Mouse (Mus musculus): Measurements from ENCODE around the gene Lsm10.

The Lsm10 gene

DNA sequence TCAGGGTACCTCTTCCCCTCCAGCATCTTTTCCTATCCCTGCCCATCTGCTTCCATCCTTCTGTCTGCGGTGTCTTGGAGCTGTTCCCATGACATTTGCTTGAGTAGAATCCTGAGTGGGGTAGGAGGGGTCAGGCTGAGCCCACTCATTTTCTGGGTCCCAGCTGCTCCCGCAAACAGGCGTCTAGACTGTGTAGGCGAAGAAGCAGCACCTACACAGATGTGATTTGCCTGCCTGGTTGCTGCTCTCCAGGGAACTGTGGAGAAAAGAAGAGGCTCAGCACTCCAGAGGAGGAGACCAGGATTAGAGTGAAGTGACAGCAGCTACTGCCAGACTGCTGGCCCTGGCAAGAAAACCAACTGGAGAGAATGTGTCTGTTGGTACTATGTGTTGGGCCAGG, 22.2 kb downstream of the Lsm10 start:
- no peak for DNase-seq (ENCODE audit: low read depth)

DNA sequence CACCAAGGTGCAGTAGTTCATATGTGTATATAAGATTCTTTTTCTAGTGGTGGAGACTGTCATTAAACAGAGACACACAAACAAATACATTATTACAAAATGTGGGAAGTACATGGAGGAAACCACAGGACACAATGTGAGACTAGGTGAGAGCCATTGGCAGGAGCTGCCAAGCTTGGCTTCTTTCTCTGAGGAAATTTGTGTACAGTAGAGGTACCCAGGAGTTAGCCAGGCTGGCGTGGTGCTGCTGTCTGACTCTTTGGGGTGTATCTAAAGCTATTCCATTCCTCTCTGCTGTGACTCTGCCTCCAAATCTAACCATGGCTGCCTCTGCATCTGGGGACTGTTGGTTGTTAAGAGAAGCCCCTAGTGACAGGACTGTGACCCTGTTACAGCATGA, 22.6 kb downstream of the Lsm10 start:
- no peak for DNase-seq (ENCODE audit: low read depth)

- DNase-seq (ENCODE audit: low read depth) = no peak
Observed at GRCm38 (mm10) chr4:126120052-126120451, 23.6 kb downstream of the Lsm10 start.

GRCm38 (mm10) chr4:126120506-126120905, 24.1 kb downstream of the Lsm10 start:
- no peak for DNase-seq (ENCODE audit: low read depth)

- no peak for DNase-seq (ENCODE audit: low read depth)
Observed at GRCm38 (mm10) chr4:126123309-126124040, 27.1 kb downstream of the Lsm10 start.

- no peak for DNase-seq (ENCODE audit: low read depth)
Observed at GRCm38 (mm10) chr4:126130502-126130901, 34.1 kb downstream of the Lsm10 start.

GRCm38 (mm10) chr4:126131290-126132121, 35.1 kb downstream of the Lsm10 start:
- peak; percentile 91 for DNase-seq (ENCODE audit: low read depth)

DNA sequence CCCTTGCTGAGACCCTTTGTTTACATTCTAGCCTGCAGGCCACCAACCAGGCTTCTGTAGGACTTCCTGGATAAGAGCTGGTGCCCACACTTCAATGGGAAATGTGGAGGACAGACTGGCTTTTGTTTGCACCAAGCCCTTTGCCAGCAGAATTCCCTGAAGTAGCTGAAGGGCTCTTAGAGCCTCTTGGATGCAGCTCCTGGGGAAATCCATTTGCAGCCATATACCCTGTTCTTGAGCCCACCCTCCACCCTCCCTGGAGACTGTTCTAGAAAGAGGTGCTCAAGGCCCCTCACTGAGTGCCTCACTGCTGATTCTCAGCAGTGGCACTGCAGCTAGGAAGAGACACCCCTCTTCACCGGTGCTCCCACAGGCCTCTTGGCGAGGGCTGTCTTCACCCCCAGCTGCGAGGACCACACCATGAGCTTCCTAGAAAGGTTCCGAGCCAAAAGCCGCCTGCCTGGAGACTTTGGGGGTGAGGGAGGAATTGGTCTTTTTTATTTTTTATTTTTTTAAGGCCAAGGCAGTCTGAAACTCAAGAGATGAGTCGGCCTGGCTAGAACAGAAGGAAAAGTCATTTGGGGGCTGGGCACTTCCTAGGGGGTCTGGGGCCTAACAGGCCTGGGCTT, 36.3 kb downstream of the Lsm10 start:
- DNase-seq (ENCODE audit: low read depth) = no peak

DNA sequence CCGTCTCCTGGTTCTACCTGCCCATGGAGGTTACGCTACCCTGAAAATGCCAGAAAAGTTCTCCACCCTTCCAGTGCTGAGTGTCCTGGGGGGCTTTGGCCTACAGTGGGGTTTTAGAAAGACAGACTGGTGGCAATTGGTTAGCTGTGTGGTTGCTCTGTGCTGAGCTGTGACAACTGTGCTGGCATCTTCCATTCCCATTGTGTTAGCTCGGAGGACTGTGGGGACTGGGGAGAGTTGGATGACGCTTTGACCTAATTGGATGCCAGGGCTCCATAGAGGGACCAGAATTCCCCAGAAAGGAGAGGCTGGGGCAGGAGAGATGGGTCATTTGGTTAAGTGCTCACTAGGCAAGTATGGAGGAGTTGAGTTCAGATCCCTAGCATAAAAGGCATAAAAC, 37.8 kb downstream of the Lsm10 start:
- DNase-seq (ENCODE audit: low read depth) = no peak

DNA sequence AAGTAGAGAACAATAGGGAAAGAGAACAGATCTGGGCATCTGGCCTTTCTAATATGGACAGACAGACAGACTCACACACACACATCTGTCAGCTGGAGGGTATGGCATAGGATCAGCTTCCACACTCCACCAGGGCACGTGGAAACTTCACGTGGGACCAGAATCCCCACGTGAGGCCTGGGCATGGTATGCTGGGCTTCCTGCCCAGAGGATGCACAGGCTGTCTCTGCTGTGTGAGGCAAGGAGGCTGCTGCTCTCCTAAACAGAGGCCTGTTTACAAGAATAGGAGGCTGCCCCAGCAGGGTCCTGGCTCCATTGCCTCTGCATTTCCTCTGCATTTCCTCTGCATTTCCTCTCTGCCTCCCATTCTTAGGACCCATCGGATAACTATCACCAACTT, 38.2 kb downstream of the Lsm10 start:
- DNase-seq (ENCODE audit: low read depth) = no peak

- DNase-seq (ENCODE audit: low read depth) = no peak
Observed at GRCm38 (mm10) chr4:126137773-126138172, 41.4 kb downstream of the Lsm10 start.

DNA sequence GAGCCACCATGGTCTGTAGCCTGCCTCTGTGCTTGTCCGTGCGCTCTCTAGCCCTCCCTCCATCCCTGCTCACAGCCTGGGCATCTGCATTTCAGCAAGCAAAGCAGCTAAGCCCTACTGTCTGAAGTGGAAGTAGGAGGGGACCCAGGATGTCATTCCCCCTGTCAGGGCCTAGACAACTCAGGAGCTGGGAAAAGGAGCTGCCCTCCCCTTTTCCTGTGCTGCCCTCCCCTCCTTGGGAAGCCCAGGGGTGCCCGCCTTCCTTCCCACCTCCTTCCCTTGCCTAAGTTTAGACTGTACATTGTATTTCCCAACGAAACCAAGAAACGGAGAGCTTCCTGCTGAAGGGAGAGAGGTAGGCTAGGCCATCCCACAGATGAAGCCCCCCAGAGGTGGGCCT, 44.6 kb downstream of the Lsm10 start:
- DNase-seq (ENCODE audit: low read depth) = no peak

DNA sequence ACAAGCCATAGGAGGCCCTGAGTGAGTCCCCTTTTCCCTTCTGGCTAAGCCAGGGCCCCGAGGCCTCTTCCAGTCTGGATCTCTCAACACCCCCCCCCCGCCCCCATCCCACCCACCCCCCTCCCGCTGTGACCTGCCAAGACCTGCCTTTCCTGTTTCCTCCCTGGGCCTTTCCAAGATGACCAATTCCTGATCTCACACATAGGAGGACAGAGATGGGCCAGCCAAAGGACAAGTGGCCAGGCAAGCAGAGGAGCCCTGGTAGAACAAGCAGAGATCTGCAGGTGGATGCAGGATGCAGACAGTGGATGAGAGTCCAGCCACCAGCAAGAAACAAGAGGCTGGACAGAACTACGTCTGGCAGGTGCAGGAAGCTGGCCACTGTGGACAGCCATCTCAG, 49.0 kb downstream of the Lsm10 start:
- DNase-seq (ENCODE audit: low read depth) = no peak

DNA sequence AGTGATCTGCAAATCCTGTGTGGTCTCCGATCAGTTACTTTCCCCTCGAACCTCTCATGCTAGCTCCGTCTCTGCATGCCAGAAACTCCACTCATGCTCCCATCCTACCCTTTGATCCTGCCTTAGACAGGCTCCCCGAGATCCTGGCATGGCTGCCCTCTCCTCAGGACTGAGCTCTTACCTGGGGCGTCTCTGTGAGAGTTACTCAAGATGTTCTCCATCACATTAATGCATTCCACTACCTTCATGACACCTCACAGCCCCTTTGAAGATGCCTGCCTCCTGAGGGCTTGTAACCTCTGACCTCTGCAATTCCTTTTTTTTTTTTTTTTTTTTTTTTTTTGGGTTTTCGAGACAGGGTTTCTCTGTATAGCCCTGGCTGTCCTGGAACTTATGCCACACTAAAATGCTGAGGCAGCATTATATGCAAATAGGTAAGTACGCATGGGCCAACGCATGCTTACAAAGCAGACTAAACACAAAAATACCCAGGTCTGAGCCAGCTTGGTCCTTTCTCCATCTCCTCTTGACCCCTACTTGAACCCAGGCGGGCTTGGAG, 50.6 kb downstream of the Lsm10 start:
- no peak for DNase-seq (ENCODE audit: low read depth)

GRCm38 (mm10) chr4:126147533-126148160, 51.2 kb downstream of the Lsm10 start, which contains the start of gene Eva1b:
Eva1b (plus strand) TSS chr4:126147744.
- no peak for DNase-seq (ENCODE audit: low read depth)
